Mouse (Mus musculus) left cerebral cortex, adult 2 months (tissue): ENCODE measurements around the gene Gpr55. TPM values are rescaled to one million over a fixed set of nuclear protein-coding genes. Genes with fewer than 3 reads are reported as not detected.
A peak's percentile ranks its signal among the peaks of the same experiment; 100 is the strongest.

Experiments used
- DNase-seq, 2 experiments: peaks; one replicate each; pipeline ENCODE4 v3.0.0; 2021 to 2022; ENCODE audit warnings: low spot score in 2 of 2, mixed read lengths in 1 of 2; ENCODE audit errors: extremely low spot score in 1 of 2
- H3K27ac ChIP-seq: fragments of 200-600 bp; 2 replicates; pipeline ENCODE4 v1.8.1; 2022
- H3K4me3 ChIP-seq: fragments of 200-600 bp; 2 replicates; pipeline ENCODE4 v1.8.1; 2022
- CTCF ChIP-seq: fragments of 200-600 bp; IDR thresholded peaks from 2 replicates; pipeline ENCODE4 v1.8.1; 2022; ENCODE audit warnings: antibody characterized with exemption, mild to moderate bottlenecking, moderate library complexity
- intact Hi-C: fragments of 180-260 bp; cut with DNase I; formaldehyde crosslinking; loops from one replicate; pipeline ENCODE4 v1.15.1; 2025
- total RNA-seq, 2 experiments: library from RNA; stranded (reverse); gene quantifications; 2 replicates each; pipeline ENCODE4 v1.2.3; 2021

Gpr55 gene
- total RNA-seq, 2 experiments from 2014 or later, result 0.09 to 0.14 TPM

- no peak for DNase-seq
- Histone ChIP-seq H3K27ac (peak overlapping the region; percentile 36; the same call in 1 of the 2 replicates), H3K4me3 (no peak overlapping the region)
- intact Hi-C loops, result no loop called here
- no peak for TF ChIP-seq CTCF
Observed at GRCm38 (mm10) chr1:85902108-85902561, 58.7 kb downstream of the Gpr55 start.

- no peak for TF ChIP-seq CTCF
- Histone ChIP-seq H3K27ac (peak overlapping the region; percentile 66), H3K4me3 (no peak overlapping the region)
- DNase-seq, result no peak
- intact Hi-C loops, result no loop called here
Observed at GRCm38 (mm10) chr1:85901516-85902107, 59.2 kb downstream of the Gpr55 start.

- DNase-seq, result no peak
- peak overlapping the region; percentile 87 for H3K27ac ChIP-seq
- no peak overlapping the region for H3K4me3 ChIP-seq
- no peak for TF ChIP-seq CTCF
- intact Hi-C loops, result no loop called here
Observed at GRCm38 (mm10) chr1:85900521-85901333, 60.1 kb downstream of the Gpr55 start.

GRCm38 (mm10) chr1:85899388-85899761 is 61.4 kb downstream of the Gpr55 start:
- no peak for DNase-seq
- peak; percentile 34 for TF ChIP-seq CTCF
- H3K4me3 ChIP-seq, result peak overlapping the region; percentile 6

GRCm38 (mm10) chr1:85898761-85899387 is 61.9 kb downstream of the Gpr55 start:
- intact Hi-C loops, result loop anchor here (5.0 kb wide), 1 partner anchor 107 kb away; the partner anchor contains the start of gene Cab39
- TF ChIP-seq CTCF, result no peak
- H3K27ac ChIP-seq, result peak overlapping the region; percentile 87
- no peak for DNase-seq
- H3K4me3 ChIP-seq, result peak overlapping the region; percentile 6

More at GRCm38 (mm10) chr1:85899388-85899761, 61.4 kb downstream of the Gpr55 start:
- H3K27ac ChIP-seq, result peak overlapping the region; percentile 87
- intact Hi-C loops, result loop anchor here (5.0 kb wide), 1 partner anchor 107 kb away; the partner anchor contains the start of gene Cab39

GRCm38 (mm10) chr1:85897901-85898760 is 62.7 kb downstream of the Gpr55 start:
- DNase-seq, result no peak
- TF ChIP-seq CTCF, result no peak
- intact Hi-C loops, result loop anchor here (5.0 kb wide), 1 partner anchor 106 kb away; the partner anchor contains the start of gene Cab39
- Histone ChIP-seq H3K27ac (peak overlapping the region; percentile 87), H3K4me3 (peak overlapping the region; percentile 33)

- no peak for TF ChIP-seq CTCF
- peak overlapping the region; percentile 89 for H3K4me3 ChIP-seq
- DNase-seq, result no peak
- intact Hi-C loops, result loop anchor here (5.0 kb wide), 1 partner anchor 105 kb away; the partner anchor contains the start of gene Cab39
- peak overlapping the region; percentile 94 for H3K27ac ChIP-seq
Observed at GRCm38 (mm10) chr1:85896781-85897700, 63.8 kb downstream of the Gpr55 start.

GRCm38 (mm10) chr1:85896110-85896509 is 64.7 kb downstream of the Gpr55 start:
- intact Hi-C loops, result loop anchor here (5.0 kb wide), 1 partner anchor 104 kb away; the partner anchor contains the start of gene Cab39
- no peak for DNase-seq
- Histone ChIP-seq H3K27ac (peak overlapping the region; percentile 94), H3K4me3 (peak overlapping the region; percentile 89)
- TF ChIP-seq CTCF, result no peak

- intact Hi-C loops, result loop anchor here (2.0 to 5.0 kb wide), 3 partner anchors 33 to 103 kb away; partner anchors contain the start of genes 4933407L21Rik and Cab39
- peak overlapping the region; percentile 94 for H3K27ac ChIP-seq
- TF ChIP-seq CTCF, result peak; percentile 63
- peak overlapping the region; percentile 89 for H3K4me3 ChIP-seq
- DNase-seq, result peak; percentile 60 to 67
Observed at GRCm38 (mm10) chr1:85895391-85895837, 65.4 kb downstream of the Gpr55 start.
